Mouse (Mus musculus): ENCODE results near the gene Tnr.
A peak's percentile ranks its signal among the peaks of the same experiment; 100 is the strongest.

Gene Tnr

DNA sequence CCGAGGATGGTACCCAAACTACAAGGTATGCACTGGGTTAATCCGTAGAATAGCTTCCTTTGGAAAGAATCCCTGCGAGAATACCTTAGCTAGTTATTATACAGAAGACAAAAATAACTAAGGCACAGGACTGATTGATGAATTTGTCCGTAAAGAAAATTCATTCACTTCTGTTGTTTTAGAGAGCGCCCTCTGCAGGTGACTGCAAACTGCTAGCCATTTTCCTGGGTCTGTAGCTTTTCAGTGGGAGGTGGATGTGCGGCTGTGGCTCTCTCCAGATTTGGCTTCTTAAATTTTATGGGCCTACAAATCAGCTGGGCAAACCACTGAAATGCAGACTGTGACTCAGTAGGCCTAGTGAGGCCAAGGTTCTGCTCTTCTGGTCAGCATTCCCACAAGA is 42.5 kb downstream of the Tnr start:
- DNase-seq (ENCODE audit: low read depth), result no peak

DNA sequence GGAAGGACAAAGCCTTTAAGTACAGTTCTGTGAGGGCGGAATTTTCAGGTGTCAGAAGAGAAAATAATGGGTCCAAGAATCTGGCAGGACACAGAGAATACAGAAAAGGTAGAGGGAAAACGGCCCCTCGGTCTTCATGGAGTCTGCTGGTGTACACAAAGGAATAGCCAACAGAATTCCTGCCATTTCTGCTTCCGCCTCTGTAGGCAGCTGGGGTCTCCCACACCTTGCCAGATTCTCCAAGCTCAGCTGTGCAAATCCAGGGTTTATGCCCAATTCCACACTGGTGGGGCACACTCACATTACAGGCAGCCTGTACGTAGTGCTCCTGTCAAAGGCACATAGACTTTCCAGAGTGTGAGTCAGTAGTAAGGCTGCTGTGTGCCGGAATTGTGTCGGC is 43.6 kb downstream of the Tnr start:
- no peak for DNase-seq (ENCODE audit: low read depth)

DNA sequence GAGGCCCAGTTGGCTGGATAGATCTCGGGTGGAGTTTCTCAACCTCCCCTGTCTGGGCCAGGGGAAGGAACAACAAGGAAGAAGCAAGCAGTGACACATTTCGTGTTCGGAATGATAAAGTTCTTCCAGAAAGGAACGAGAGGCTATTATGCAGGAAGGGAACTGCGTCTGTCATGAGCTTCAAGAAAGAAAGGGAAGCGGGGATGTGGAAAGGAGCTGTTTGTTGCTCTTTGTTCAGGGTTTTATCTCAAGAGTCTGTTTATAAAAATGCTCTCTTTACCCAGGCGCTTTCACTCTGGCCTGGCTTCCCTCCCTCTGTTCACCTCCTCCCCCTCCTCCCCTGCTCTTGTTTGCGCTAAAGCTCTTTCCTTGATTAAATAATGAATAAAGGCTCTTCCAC is 46.7 kb downstream of the Tnr start:
- DNase-seq (ENCODE audit: low read depth), result no peak

GRCm38 (mm10) chr1:159570831-159571230 is 47.3 kb downstream of the Tnr start:
- DNase-seq (ENCODE audit: low read depth), result no peak

DNA sequence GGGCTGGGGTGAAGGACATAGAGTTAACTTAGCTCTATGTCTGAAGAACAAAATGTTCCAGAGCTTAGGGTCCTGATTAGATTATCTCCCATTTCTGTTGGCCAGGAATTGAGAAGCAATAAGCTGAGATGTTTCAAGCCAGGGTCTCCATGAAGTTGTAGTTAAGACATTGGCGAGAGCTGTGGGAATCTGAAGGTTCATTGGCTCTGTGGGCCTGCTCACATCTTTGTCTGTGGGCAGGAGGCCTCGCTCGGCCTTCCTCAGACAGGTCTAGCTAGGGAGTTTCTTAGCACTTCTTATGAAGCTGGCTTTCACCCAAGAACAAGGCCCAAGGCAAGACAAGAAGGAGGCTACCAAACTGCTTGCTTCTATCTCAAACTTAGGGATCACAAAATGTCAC is 48.4 kb downstream of the Tnr start:
- DNase-seq (ENCODE audit: low read depth), result no peak

DNA sequence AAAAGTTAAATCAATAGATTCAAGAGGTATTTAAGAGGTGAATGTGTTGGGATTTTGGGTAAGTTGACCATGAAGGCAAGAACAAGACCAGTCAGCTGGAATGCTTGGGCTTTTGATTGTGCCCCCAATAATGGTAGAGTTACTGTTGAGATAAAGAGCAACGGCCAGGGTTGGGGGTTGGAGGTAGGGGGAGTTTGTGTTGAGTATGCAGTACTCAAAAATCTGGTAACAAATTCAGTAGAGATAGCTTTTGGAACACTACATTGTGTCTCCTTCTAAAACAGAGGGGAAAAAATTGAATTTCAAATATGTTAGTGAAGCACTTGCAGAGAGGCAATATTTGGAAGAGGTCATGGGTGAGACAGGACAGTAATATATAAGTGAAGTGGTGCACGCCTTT is 49.5 kb downstream of the Tnr start:
- DNase-seq (ENCODE audit: low read depth), result no peak

DNA sequence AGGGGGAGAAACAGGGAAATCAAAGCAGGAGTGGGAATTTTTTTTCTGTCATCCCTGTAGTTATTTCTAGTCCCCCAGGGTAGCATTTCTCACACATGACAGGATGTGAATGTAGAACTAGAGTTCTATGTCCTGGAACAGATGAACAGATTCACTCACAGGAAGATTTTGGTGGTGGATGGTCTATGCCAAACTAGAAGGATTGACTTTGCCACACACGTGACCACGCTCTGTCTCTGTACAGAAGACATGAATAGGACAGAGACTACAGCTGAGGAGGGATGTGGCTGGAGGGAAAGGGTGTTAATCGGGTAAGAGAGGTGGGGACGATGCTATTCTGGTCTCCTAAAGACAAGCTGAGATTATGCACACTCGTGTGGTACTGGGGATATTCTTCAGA is 51.1 kb downstream of the Tnr start:
- DNase-seq (ENCODE audit: low read depth), result no peak

DNA sequence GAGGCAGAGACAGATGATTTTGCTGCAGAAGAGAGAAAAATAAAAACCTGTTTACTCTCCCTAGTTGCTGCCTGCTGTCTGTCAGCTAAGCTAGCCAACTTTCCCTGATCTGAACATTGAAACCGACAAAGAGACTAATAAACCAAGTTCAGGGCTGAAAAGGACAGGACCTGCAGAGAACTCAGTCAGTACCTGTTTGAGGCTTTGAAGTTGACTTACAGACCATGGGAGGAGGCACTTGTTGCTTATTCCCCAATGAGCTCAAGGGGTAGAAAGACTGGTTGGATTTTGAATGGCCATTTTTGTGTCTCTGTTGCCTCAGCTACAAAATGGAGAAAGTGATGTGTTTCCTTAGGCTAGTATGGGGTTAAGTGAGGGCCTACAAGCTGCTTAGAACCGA is 52.7 kb downstream of the Tnr start:
- no peak for DNase-seq (ENCODE audit: low read depth)

DNA sequence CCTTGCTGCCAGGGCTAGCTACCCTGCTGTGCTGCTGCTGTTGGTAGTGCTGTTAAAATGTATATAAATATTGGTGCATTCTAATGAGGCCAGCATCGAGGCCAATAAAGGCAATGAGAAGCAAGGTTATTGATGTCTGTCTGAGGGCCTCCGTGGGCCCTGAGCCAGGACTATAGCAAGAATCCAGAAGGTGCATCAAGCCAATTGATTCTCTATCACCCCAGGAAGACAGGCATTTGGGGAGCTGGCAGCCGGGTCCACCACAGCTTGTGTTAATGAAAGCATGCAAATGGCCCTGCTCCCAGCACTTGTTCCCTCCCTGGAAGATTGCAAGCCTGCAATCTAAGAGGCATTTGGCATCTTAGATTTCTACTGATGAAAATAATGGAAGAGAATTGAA is 54.8 kb downstream of the Tnr start:
- DNase-seq (ENCODE audit: low read depth), result no peak

DNA sequence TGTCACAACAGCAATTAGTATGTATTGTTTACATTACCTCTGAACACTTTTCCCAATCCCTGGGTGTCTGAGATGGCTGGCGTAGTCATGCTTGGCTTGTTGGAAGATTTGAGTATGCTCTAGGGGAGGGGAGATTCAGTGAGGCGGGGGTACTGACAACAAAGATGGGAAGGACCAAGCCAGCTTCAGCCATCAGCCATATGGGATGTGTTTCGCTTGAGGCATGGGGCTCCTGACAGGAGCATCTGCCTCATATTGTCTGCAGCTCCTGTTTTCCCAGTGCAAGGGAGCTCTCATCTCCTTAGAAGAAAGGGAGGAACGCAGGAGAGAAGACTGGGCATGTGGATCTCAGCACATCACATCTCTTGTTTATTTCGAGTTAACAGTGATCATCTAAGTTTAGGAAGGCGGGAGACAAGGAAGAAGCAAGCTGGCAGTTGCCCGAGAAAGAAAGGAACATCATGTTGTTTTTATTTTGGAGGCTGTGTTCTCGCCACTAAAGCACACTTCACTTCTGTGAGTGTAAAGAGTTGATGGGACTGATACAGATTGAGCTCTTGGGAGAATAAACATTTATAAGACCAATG is 56.9 kb downstream of the Tnr start:
- no peak for DNase-seq (ENCODE audit: low read depth)

GRCm38 (mm10) chr1:159583877-159584276 is 60.3 kb downstream of the Tnr start:
- no peak for DNase-seq (ENCODE audit: low read depth)

DNA sequence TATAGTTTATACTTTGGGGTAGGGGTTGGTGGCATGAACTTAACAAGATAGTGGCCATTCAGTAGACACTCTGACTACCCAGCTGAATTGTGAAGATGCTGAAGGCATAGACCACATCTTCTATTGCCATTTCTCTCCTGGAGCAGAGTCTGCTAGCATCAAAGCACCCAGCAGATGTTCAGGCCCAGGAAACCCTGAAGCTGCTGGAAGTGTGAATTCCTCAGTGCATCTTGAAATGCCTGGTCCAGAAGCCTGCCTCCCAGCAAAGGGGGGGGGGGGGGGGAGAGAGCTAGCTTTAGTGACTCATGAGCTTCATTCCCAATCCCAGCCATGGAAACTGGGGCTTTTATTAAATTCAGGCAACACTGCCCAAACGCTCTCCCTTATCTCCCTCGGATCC is 65.2 kb downstream of the Tnr start:
- no peak for DNase-seq (ENCODE audit: low read depth)

DNA sequence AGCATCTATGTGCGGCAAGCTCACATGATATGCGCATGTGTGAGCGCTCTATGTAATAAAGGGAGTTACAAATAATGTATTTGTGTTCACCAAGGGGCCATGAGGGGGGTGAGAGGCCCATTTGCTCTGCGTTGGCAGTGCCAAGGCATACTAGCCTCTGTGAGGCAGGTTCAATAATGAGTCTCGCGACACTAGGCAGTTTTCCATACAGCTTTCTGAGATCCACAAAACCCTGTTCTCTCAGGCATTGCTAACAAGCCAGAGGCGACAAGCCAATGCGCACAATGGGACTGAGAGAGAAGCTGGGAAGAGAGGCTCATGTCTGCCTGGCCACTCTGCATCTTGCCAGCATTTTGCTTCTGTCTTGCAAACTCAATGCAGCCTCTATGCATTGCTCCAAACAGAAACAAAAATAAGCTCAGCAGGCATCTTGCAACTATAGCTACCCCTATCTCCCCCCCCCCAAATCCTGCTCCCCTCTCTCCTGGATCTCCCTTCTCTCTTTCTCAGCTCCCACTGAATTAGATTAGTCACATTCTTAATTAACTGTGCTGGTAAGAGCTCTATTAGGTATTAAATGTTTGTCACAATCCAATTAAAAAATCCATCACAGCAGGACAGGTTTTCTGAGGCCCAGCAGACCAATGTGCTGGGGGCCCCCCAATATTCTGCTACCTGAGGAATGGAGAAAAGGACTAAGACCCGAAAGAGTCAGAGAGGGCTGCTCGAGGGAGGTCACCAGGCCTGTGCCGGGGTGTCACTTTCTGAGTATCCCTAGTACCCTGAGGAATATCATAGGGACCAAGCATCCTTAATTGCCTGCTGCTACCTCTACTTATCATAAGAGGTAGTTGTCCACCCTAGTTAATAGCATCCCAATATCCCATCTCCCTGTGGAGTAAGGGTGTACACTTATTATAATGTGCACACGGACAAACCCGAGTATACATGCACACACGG is 70.8 kb downstream of the Tnr start:
- no peak for DNase-seq (ENCODE audit: low read depth)

GRCm38 (mm10) chr1:159595729-159596128 is 72.2 kb downstream of the Tnr start:
- DNase-seq (ENCODE audit: low read depth), result peak; percentile 2

GRCm38 (mm10) chr1:159596640-159597039 is 73.1 kb downstream of the Tnr start:
- DNase-seq (ENCODE audit: low read depth), result peak; percentile 7

DNA sequence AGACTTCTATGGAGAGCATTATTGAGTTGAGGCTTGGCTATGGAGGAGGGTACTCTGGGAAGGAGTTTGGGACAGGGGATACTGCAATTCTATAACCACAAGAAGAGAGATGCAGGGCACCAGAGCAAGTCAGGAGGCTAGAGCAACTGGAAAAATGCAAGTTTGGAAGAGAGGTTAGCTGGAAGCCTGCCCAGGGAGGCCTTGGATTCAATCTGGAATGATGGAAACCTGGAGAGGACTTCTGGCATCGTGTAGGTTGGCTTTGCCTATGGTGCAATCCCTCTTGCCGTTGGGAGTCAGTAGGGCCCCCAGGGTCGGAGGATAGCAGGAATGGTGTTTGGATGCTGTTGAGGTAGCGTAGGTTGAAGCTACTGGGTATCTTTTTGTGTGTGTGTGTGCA is 90.0 kb downstream of the Tnr start:
- DNase-seq (ENCODE audit: low read depth), result no peak

DNA sequence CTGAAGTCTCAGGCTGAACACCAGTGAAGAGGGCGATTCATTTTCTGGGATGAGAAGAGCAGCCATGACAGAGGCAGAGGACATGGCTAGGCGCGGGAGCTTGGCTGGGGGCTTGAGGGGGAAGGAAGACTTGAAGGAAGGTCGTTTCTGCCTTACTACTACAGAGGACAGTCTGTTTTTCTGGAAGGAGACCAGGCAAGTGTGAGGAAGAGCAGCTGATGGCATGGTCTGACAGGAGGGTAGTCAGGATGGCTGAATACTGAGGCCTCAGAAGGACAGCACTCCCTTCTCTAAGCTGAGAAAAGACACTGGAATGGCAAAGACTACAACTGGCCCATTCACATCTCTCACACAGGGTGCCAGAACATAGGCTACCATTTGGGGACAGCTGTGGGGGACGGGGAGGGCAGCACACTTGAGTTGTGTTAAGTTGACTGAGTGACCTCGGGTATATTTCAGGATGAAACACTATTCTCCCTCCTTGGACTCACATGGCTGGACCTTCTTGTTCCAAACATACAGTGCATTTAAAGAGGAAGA is 90.6 kb downstream of the Tnr start:
- DNase-seq (ENCODE audit: low read depth), result no peak

DNA sequence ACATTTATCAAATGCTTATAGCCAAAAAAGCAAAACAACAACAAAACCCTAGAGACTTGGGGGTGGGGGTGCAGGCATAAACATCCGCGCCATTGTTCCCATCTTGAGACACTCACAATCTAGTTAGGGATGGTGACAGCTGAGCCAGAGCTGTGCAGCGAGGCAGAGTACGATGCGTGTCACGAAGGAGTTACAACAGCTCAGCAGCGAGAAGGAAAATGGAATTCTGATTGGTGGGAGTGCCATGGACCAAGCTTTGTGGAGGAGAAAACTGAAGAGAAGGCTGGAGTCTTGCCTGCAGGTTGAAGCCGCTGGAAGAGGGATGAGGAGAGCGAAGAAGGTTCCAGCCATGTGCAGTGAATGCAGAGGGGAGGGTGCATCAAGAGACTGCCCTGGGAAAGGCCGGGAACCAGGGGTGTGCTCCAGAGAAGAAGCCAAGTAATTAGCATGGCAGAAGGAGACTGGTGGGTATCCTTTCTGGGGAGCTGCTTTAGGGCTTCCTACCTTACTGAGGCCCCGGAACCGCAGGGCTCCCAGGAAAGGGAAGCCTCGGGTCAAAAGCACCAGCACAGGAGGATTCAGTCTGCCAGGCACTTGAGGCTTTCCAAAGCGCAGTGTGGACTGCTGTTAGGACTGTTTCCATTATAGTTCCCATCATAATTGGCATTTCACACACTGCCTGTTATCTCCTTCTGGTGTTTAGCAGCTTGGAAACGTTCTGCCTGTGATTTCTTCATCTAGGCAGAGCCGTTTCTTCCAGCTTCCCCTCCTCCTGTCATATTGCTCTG is 91.3 kb downstream of the Tnr start:
- DNase-seq (ENCODE audit: low read depth), result no peak

GRCm38 (mm10) chr1:159615686-159616085 is 92.1 kb downstream of the Tnr start:
- DNase-seq (ENCODE audit: low read depth), result no peak

- DNase-seq (ENCODE audit: low read depth), result no peak
Observed at GRCm38 (mm10) chr1:159619205-159619604, 95.6 kb downstream of the Tnr start.

DNA sequence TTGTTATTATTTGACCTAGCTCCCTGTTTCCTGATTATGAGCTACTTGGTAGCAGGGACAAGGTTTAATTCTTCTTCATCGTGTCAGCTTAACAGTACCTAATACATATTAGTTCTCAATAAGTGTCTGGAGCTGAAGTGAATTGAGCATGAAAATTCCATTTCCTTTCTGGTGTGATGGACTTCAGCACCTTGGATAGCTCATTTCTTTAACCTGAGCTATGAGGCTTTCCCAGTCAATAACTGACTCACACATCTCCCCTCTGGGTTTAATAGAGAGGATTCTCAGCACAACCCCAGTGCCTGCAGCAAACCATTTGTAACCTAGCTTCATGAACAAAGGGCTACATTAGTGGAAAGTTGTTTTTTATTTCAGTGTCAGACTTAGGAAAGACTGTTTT is 97.8 kb downstream of the Tnr start:
- DNase-seq (ENCODE audit: low read depth), result peak; percentile 4

- no peak for DNase-seq (ENCODE audit: low read depth)
Observed at GRCm38 (mm10) chr1:159629119-159629518, 105.5 kb downstream of the Tnr start.

All from c-Kit-positive CD71-negative TER-119-negative erythroid progenitor cells, embryonic 14.5 days (primary cell).